Mouse (Mus musculus) urinary bladder, postnatal 25 days (tissue): ENCODE results near the gene Gm7361.
A peak's percentile ranks its signal among the peaks of the same experiment; 100 is the strongest.
"Not testable (repeated sequence)": the region's sequence is repeated elsewhere in the genome, so short reads cannot be mapped to it uniquely, and the experiment has no call there.

Experiments used
- DNase-seq: peaks from one replicate; pipeline ENCODE4 v3.0.0; 2022; ENCODE audit warnings: low spot score

Gene Gm7361

DNA sequence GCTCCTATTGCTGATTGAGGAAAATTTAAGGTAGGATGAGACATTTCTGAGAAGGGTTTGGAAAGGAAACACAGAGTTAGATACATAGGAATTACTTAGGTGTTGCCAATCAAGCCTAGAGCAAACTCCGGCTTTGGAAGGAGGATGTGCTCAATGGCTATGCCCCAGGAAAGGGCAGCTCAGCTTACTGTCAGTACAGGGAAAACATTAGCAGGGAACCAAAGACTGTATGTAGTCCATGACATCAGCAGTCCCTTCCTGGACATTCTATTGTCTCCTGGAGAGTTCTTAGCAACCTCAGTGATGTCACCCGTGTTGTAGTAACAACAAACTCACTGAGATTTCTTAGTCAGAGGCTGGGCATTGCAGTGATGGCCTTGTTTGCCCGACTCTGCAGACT, at the start of gene Gm7361:
Gene Gm7361 (plus strand): TSS at position 301 of the 400 bp plus-strand sequence.
- DNase-seq, result not testable (repeated sequence)

- DNase-seq, result no peak
Measured at GRCm38 (mm10) chr5:26211030-26211429, 46.5 kb upstream of the Gm7361 start.

DNA sequence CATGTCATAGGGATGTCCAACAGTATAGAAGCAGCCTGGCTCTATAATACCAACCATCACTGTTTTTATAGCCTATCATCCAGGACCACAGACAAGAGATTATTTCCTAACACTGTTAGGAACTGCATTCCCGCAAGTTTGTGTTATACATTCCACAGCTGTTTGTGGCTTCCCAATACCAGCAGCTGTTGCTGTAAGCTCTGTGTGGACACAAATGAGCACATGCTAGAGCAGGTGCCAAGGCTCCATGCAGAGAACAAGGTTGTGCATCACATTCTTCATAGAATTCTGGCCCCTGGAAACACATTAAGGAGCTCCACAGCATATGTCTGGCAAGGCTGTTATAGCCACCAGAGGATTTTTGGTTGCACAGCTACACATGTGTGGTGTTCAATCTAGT, 35.4 kb upstream of the Gm7361 start:
- no peak for DNase-seq

DNA sequence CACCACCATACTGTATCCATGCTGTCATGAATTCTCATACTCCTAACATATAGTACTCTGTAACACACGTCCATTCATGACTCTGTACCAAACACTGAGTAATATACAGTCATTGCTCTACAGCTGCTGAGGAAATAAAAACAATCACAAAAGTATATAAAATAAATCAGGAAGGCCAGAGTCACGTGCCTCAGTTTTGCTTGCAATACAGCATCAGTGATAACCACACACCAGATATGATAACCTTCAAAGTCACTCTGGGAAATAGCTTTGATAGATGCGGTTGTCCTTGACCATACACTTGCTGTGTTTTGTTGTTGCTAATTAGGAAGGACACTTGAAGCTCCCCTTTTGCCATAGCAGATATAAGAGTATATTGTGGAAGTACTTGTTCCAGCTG, 9.2 kb downstream of the Gm7361 start:
- not testable (repeated sequence) for DNase-seq

GRCm38 (mm10) chr5:26280361-26280760, 22.9 kb downstream of the Gm7361 start:
- no peak for DNase-seq

DNA sequence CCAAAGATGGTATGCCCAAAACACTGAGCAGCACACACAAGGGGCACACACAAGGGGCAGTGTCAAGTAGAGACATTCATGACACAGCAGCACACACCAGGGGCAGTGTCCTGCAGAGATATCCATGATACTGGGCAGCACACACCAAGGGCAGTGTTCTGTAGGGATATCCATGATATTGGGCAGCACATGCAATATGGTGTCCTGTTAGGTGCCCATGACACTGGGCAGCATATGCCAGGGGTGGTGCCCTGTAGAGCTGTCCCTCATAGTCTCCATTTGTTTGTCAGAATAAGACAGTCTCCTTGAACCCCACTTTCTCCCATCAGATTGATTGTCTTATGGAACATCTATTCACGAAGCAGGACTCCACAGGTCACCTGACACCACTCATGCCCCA, 24.2 kb downstream of the Gm7361 start:
- DNase-seq, result no peak

DNA sequence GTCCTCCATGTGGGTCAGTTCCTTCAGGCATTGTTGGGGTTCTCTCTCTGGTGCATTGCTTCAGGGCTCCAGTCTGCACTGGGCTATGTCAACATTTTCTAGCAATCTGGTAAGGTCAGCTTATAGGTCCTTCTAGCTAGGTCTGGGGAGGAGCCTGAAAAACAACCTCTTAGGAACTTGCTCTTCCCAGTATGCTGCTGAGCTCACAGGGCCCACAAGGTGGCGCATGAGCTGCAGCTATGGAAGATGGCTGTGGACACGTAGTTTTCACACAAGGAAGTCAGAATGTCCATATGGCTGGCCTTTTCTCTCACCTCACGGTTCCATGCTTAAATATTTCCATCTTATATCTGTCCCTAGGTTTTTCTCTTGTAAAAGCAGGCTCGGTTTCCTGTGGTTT, 24.8 kb downstream of the Gm7361 start:
- peak; percentile 29 for DNase-seq

GRCm38 (mm10) chr5:26283399-26283798, 25.9 kb downstream of the Gm7361 start:
- no peak for DNase-seq

DNA sequence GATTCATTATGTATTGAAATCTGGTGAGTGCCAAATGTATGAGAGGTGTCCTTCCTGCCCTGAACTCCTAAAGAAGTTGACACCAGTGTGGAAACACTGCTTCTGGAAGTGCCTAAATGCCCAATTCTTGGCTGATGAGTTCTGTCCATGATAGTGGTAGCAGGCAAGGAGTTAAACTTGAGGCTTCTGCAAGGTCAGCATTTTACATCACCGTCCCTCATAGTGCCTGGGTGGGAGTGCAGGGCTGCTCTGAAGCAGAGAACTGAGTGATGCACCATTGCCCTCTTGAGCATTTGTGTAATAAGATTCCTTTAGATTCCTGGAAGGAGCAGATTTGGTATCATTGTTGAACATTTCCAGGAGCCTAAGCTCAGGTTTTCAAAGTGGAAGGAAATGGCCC, 34.1 kb downstream of the Gm7361 start:
- no peak for DNase-seq

GRCm38 (mm10) chr5:26293258-26293657, 35.8 kb downstream of the Gm7361 start:
- DNase-seq, result no peak
